Mouse (Mus musculus) lung, postnatal 0 days (tissue): ENCODE data around the gene Afap1. TPM values are rescaled to one million over a fixed set of nuclear protein-coding genes. Genes with fewer than 3 reads are reported as not detected.
A peak's percentile ranks its signal among the peaks of the same experiment; 100 is the strongest.

ENCODE experiments used
- ATAC-seq: fragments of 200-750 bp; cut with Nextera tagmentation; 2 replicates; pipeline ENCODE4 v1.8.0; 2017; ENCODE audit warnings: moderate library complexity
- DNase-seq: peaks from one replicate; pipeline ENCODE4 v3.0.0-alpha.2; 2016; ENCODE audit warnings: low spot score
- H3K27ac ChIP-seq: fragments of 300-500 bp; sonication (generic); 2 replicates; pipeline ENCODE4 v1.5.1; 2014; ENCODE audit warnings: antibody characterized with exemption, mild to moderate bottlenecking, low read length, mixed read lengths
- H3K27me3 ChIP-seq: fragments of 300-500 bp; sonication (generic); replicated peaks from 2 replicates; pipeline ENCODE4 v1.6.1; 2014; ENCODE audit warnings: low read length, mixed read lengths; ENCODE audit not compliant: insufficient read depth
- H3K36me3 ChIP-seq: fragments of 300-500 bp; sonication (generic); 2 replicates; pipeline ENCODE4 v1.6.1; 2014; ENCODE audit warnings: low read length, mixed read lengths; ENCODE audit not compliant: insufficient read depth
- H3K4me1 ChIP-seq: fragments of 300-500 bp; sonication (generic); 2 replicates; pipeline ENCODE4 v1.6.1; 2014; ENCODE audit warnings: antibody characterized with exemption, low read depth, low read length, mixed read lengths; ENCODE audit not compliant: insufficient read depth
- H3K4me2 ChIP-seq: fragments of 300-500 bp; sonication (generic); replicated peaks from 2 replicates; pipeline ENCODE4 v1.6.1; 2014; ENCODE audit warnings: low read depth, mild to moderate bottlenecking, low read length, moderate library complexity, mixed read lengths
- H3K4me3 ChIP-seq: fragments of 300-500 bp; sonication (generic); 2 replicates; pipeline ENCODE4 v1.5.1; 2014; ENCODE audit warnings: low read depth, low read length
- H3K9ac ChIP-seq: fragments of 300-500 bp; sonication (generic); replicated peaks from 2 replicates; pipeline ENCODE4 v1.6.1; 2014; ENCODE audit warnings: low read depth, mild to moderate bottlenecking
- H3K9me3 ChIP-seq: fragments of 300-500 bp; sonication (generic); 2 replicates; pipeline ENCODE4 v1.6.1; 2016; ENCODE audit warnings: low read length, mixed read lengths
- CTCF ChIP-seq: IDR thresholded peaks from 2 replicates; pipeline ENCODE4 v1.5.1; 2016; ENCODE audit warnings: antibody characterized with exemption, mild to moderate bottlenecking
- EP300 ChIP-seq: IDR thresholded peaks from 2 replicates; pipeline ENCODE4 v1.6.1; 2016; ENCODE audit warnings: antibody characterized with exemption, mild to moderate bottlenecking, control low read depth
- WGBS: fragments of 180-500 bp; shearing (Covaris S2); extraction: QIAGEN DNeasy Blood & Tissue Kit; methylation state at CpG from one replicate; pipeline ENCODE4 v1.1.7; 2014; 5-methylcytosine and 5-hydroxymethylcytosine counted together
- polyA plus RNA-seq: library from polyadenylated mRNA; unstranded; fragments of >200 nt; fragmentation: Nextera tagmentation; extraction: Ambion mirVana; gene quantifications from 2 replicates; pipeline ENCODE4 v1.2.1, GENCODE M21; 2015

Afap1 gene
- polyA plus RNA-seq, 1 experiment from 2014 or later = 12.9 TPM

GRCm38 (mm10) chr5:35900401-35901225, 7.5 kb downstream of the Afap1 start:
- H3K4me1 ChIP-seq = peaks cover 9% of the 10 kb centered on the region; the same call in 1 of the 2 replicates
- no peaks in the 10 kb centered on the region for H3K27me3 ChIP-seq
- DNase-seq (peak; percentile 58), ATAC-seq (peak; percentile 42)
- no peak overlapping the region for H3K4me3 ChIP-seq
- H3K4me2 ChIP-seq = no peak overlapping the region
- TF ChIP-seq EP300 = no peak
- TF ChIP-seq CTCF = no peak
- H3K9me3 ChIP-seq = no peaks in the 10 kb centered on the region
- peak overlapping the region; percentile 35 for H3K27ac ChIP-seq
- no peaks in the 10 kb centered on the region for H3K36me3 ChIP-seq
- WGBS = 18% methylated on average over 10 of the region's 10 CpGs
- H3K9ac ChIP-seq = no peak overlapping the region

DNA sequence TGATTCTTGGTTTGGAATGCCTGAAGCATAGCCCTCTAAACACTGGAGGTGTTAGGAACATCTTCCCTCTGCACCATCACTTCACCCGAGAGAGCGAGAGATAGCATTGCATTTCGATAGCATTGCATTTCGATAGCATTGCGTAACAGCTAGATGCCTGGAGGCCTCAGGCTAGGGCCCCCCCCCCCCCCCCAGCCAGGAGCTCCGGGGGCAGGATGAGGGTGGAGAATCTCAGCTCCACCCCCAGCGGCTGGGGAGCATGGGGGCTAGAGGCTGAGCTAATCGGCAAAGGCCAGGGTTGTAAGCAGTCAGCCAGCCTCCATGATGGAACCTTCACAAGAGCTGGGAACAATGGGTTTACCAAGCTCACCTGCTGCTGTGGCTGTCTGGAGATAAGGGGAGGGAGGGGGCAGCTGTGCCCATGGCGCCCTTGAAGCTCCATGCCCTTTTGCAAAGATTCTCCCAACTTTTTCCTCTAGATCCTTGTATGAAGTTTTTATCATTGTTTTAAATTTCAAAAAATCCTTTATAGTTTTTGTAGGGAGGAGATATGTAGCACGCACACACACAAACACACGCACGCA, 8.2 kb downstream of the Afap1 start:
- H3K27me3 ChIP-seq = no peaks in the 10 kb centered on the region
- H3K27ac ChIP-seq = peak overlapping the region; percentile 35
- TF ChIP-seq CTCF (no peak), EP300 (no peak)
- ATAC-seq = peak; percentile 83
- no peak overlapping the region for H3K9ac ChIP-seq
- H3K36me3 ChIP-seq = no peaks in the 10 kb centered on the region
- 45% methylated on average over 11 of the region's 12 CpGs for WGBS
- no peak overlapping the region for H3K4me3 ChIP-seq
- peaks cover 9% of the 10 kb centered on the region; the same call in 1 of the 2 replicates for H3K4me1 ChIP-seq
- DNase-seq = peak; percentile 86
- no peaks in the 10 kb centered on the region for H3K9me3 ChIP-seq
- no peak overlapping the region for H3K4me2 ChIP-seq

GRCm38 (mm10) chr5:35903456-35903855, 10.3 kb downstream of the Afap1 start:
- DNase-seq (no peak), ATAC-seq (no peak)
- peaks cover 19% of the 10 kb centered on the region; the same call in 1 of the 2 replicates for H3K4me1 ChIP-seq
- TF ChIP-seq EP300 = no peak
- TF ChIP-seq CTCF = no peak
- H3K36me3 ChIP-seq = no peaks in the 10 kb centered on the region
- no peaks in the 10 kb centered on the region for H3K27me3 ChIP-seq
- no peak overlapping the region for H3K27ac ChIP-seq
- H3K9me3 ChIP-seq = no peaks in the 10 kb centered on the region
- H3K4me2 ChIP-seq = no peak overlapping the region
- no peak overlapping the region for H3K9ac ChIP-seq
- no peak overlapping the region for H3K4me3 ChIP-seq
- WGBS = 66% methylated on average over 8 of the region's 8 CpGs

DNA sequence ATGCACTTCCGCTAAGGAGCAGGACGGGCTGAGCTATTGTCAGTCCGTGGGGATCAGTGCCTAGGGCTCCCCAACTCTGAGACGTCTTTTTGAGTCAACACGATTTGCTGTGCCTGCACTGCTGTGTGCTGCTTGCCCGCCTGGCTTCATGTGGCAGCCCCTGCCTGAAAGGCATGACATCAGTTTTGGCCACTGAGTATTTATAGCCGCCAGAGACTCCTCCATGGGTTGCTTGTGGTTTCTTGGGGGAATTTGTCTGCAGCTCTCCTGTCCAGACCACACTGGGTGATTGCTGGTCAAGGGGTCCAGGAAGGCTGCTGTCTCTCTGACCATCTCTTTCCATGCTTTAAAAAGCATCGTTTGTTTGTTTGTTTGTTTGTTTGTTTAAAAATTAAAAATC, 12.2 kb downstream of the Afap1 start:
- DNase-seq (no peak), ATAC-seq (no peak)
- Histone ChIP-seq H3K27me3 (no peaks in the 10 kb centered on the region), H3K4me3 (no peak overlapping the region), H3K4me2 (no peak overlapping the region), H3K9ac (no peak overlapping the region), H3K9me3 (no peaks in the 10 kb centered on the region), H3K27ac (no peak overlapping the region), H3K36me3 (no peaks in the 10 kb centered on the region), H3K4me1 (peaks cover 28% of the 10 kb centered on the region; the same call in 1 of the 2 replicates)
- 60% methylated on average over 8 of the region's 8 CpGs for WGBS
- TF ChIP-seq CTCF = no peak
- TF ChIP-seq EP300 = no peak

DNA sequence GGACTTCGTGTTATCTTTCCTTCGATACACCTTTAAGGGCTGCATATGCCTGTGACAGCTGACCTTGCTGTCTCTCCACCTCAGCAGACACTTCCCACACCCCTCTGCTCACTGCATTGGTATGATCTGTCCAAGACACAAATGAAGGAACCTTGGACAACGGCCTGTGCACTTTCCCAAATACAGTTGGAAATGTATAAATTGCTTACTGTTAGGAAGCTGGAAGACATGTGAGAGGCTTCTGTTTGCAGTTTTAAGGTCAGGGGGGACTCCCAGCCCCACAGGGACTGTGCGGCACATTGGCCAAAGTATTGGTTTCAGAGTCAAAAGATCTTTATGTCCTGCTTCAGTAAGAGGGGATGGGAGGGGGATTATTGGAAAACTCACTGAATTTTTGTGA, 14.0 kb downstream of the Afap1 start:
- Histone ChIP-seq H3K27me3 (no peaks in the 10 kb centered on the region), H3K9me3 (no peaks in the 10 kb centered on the region), H3K36me3 (no peaks in the 10 kb centered on the region), H3K4me1 (peaks cover 22% of the 10 kb centered on the region; the same call in 1 of the 2 replicates), H3K4me3 (no peak overlapping the region), H3K4me2 (no peak overlapping the region), H3K9ac (no peak overlapping the region), H3K27ac (peak overlapping the region; percentile 20; the same call in 1 of the 2 replicates)
- TF ChIP-seq EP300 (no peak), CTCF (no peak)
- peak; percentile 29 for DNase-seq
- WGBS = 62% methylated on average over 4 of the region's 4 CpGs
- no peak for ATAC-seq

GRCm38 (mm10) chr5:35907633-35908426, 14.7 kb downstream of the Afap1 start:
- TF ChIP-seq CTCF (peak; percentile 15), EP300 (no peak)
- DNase-seq = peak; percentile 93
- Histone ChIP-seq H3K27ac (no peak overlapping the region), H3K9me3 (no peaks in the 10 kb centered on the region), H3K4me2 (0 out of 2 replicates have a peak overlapping the region, but pooled peaks have one; percentile 4), H3K36me3 (no peaks in the 10 kb centered on the region), H3K9ac (no peak overlapping the region), H3K4me1 (peaks cover 22% of the 10 kb centered on the region; the same call in 1 of the 2 replicates), H3K27me3 (no peaks in the 10 kb centered on the region), H3K4me3 (no peak overlapping the region)
- peak; percentile 91 for ATAC-seq
- 20% methylated on average over 15 of the region's 15 CpGs for WGBS
